Mouse (Mus musculus): Measurements from ENCODE around the gene Cradd. TPM values are rescaled to one million over a fixed set of nuclear protein-coding genes. Genes with fewer than 3 reads are reported as not detected.

Cradd gene
- total RNA-seq, 2 experiments from 2014 or later = 13.0 to 14.0 TPM

DNA sequence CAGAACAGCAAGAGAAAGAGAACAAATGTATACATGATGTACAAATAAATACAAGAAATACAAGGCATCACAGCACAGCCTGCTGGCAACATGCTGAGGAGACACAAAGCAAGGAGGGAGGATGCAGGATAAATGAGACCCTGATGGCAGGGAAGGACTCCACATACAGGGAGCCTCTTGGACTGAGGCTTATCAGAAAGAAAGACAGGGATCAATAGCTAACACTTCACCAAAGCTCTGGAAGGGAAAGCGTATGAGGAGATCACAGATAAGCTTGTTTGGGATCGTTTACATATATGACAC is 78.3 kb downstream of the Cradd start:
- no peak for DNase-seq (ENCODE audit: low spot score in 2 of 2)

DNA sequence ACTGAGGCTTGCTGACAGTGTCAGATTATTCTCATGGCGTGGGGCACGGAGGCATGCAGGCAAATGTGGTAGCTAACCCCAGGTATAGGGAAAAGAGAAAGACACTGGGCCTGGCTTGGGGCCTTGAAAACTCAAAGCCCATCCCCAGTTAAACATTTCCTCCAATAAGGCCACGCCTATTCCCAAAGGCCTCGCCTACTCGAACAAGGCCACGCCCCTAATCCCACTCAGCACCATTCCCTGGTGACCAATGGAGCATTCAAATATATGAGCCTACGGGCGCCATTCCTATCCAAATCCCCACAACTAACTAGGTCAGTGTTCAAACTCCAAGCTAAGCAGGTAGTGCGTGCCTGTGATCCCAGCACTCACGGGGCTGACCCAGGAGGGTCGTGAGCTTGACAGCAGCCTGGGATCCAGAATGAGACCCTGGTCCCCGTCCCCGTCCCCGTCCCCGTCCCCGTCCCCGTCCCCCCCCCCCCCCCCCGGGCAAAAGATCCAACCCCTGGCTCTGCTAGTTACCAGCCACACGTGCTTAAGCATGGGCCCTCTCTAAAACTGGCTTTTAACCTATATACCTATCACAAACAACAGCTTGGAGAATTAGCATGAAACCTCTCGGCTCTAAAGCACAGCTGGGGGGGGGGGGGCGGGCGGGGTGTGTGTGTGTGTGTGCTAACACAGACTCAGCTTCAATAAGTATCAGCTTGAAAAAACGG is 78.8 kb downstream of the Cradd start:
- no peak for DNase-seq (ENCODE audit: low spot score in 2 of 2)

DNA sequence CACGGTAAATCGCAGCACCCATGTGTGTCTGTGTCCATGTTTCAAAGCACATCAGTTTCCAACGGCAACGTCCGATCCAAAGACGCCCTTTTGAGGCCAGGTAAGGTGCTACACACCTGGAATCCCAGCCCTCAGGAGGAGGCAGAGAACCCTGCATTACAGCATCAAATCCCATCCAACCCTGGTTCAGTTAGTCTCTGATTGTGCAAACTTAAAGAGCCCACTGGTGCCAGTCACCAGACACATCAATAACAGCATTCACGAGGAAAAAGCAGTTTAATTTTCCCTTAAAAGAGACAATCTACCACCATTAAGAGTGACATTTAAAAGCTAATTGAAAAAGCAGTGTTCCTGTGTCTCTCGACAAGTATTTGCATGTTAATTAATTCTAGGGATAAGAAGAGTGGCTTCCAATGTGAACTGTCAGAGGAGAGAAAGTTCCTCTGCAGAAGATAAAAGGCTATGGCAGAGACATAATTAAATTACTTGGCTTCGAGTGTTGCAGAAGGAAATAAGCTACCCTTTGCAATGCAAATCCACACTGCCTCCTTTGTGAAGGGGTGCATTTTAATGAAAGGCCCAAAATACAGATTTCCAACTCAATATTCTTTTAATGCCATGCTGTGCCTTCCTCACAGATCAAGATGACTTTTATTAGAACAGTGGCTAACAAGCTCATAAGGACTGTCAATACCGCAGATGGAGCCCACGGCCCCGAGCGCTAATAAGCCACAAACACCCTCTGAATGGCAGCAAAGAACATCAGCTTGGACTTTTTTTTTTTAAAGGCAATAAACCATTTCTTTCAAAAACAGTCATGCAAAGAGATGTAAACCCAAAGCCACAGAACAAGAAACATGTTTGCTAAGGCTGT is 84.5 kb downstream of the Cradd start:
- DNase-seq (ENCODE audit: low spot score in 2 of 2) = no peak

DNA sequence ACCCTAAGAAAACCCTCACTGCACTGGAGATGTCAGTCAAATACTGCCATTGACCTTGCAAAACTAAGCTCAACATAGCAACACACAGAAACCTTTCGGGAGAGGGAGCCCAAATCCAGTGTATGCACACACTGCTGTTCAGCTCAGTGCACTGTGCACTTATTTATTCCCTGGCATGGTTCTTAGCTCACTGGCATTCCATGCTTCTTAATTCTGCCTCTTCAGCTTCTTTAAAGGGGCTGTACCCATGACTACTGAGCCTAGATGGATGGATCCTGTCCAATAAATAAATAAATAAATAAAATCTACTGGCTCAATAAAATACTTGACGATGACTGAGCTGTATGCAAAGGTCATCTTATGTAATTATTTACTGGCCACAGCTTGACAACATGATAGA is 85.3 kb downstream of the Cradd start:
- DNase-seq (ENCODE audit: low spot score in 2 of 2) = no peak

DNA sequence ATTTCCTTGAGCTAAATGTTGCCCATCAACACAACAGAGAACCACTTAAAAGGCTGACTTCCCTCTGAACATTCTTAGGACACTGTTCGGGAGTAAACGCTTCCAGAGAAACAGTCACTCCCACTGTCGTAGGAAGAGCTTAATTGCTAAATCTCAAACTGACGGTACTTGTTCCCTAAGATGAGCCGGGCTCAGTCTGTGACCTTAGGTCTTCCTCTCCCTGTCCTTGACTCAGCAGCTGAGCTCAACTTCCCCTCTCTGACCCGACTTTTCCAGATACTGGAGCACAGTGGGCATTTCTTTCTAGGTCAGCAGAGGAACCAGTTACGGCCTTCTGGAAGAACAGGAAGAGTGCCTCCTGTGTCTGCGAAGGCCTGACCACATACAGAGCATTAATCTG is 87.7 kb downstream of the Cradd start:
- no peak for DNase-seq (ENCODE audit: low spot score in 2 of 2)

DNA sequence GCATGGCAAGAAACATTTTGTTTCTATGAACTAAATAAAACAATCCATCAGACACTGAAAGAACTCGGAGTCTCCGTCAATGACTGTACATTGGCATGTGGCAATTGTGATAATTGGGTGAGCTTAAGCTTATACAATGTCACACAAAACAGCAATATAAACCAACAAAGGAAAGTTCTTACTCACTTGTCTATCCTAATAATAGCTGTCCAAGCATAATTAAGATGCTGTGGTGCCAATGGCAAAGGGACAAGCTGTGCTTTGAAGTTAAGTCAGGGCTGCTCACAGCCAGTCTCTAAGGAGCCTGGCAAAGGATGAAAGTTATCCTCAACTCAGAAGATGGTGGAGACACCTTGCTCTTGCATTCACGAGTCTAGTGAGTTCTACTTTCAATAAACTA is 89.3 kb downstream of the Cradd start:
- DNase-seq (ENCODE audit: low spot score in 2 of 2) = no peak

DNA sequence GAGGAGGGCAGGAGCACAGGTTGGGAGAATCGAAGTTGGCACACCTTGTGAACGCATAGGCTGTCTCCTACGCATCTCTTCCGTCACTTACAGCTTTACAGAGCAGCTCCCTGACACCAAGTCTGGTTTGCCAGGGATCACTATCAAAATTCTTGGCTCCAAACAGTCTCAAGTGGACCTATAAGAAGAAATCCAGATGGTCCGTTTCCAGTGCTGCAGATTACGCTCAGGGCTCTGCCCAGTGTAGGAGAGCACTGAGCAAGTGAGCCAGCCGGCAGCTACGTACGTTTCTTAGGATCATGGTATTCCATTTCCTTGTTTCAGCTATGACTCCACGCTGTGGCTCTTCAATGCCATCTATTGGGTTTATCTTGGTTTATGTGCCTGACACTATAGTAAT is 90.9 kb downstream of the Cradd start:
- no peak for DNase-seq (ENCODE audit: low spot score in 2 of 2)

DNA sequence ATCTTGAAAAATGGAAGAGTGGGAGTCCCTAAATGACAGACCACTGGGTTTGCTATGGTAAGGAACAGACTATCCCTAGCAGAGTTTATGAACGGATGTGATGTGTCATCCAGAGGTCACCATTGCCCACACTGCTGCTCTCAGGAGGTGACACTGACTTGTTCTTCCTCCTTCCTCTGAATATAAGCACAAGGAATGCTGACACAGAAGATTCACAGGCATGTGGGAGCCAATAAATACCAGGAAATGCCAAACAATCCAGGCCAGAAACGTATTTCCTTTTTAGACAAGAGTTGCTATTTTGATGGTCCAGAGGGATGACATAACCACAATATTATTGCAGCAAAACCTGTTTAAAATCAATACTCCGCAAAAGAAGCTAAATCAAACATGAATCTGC is 91.4 kb downstream of the Cradd start:
- DNase-seq (ENCODE audit: low spot score in 2 of 2) = no peak

DNA sequence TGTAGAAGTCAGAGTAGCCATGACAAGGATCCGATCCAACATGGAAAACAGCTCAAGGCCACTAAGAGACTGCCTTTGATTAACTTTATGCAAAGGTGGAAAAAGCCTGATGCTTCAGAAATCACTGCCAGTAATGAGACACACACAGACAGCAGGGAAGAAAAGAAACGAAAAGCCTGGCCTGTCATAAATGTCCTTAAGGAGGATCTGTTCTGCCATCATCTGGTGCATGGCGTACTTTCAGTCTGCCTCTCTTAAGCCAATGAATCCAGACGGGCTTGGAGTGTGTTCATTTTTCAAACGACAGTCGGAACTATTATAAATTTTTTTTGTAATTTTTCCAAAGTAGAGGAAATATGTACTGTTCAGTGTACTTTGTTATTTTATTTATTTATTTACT is 95.7 kb downstream of the Cradd start:
- no peak for DNase-seq (ENCODE audit: low spot score in 2 of 2)

DNA sequence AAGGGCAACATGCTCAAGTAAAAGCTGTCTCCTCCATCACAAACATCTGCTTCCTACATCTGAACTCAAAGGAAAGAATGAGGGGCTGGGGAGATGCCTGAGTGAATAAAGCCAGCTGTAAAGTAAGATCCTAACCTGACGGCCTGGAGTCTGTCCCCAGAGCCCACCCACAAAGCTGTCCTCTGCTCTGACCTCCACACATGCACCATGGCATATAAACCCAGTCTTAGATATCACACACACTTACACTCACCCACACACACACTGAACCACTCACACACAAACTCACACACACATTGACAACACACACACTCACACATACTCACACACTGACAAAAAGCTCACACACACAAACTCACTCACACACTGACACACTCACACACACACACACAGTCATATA is 96.3 kb downstream of the Cradd start:
- DNase-seq (ENCODE audit: low spot score in 2 of 2) = no peak

DNA sequence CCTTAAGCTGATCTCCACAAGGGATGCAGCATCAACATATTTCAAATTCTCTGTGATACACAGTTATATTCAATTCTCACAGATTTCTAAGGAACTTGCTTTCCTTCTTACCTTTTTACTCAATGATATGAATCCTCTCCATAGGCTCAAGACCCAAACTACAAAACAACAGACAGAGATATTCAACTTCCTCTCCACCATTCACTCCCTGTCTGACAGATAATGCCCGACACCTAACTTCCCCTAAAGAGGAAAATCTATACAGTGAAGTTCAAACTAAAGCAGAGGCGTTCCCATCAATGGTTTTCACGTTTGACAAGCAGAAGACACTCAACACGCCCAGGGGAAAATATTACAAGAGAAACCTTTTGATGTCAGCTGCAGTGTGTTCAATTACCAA is 97.2 kb downstream of the Cradd start:
- no peak for DNase-seq (ENCODE audit: low spot score in 2 of 2)

DNA sequence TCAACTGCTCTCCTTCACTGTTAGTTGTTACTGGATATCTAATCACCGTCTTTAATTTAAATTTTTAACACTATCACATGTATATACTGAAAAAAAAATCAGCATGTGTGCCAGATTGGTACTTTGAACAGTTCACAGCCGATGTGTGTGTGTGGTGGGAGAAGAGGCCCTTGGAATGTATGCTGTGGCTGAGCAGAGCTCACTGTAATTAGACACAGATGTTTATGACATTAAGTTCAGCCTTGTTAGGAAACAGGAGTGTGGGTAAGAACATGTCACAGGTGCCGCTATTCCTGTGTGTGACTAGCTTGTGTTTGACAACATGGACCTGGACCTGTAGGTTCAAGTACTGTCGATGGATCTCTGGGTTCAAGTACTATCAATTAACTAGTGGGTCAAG is 98.9 kb downstream of the Cradd start:
- no peak for DNase-seq (ENCODE audit: low spot score in 2 of 2)

DNA sequence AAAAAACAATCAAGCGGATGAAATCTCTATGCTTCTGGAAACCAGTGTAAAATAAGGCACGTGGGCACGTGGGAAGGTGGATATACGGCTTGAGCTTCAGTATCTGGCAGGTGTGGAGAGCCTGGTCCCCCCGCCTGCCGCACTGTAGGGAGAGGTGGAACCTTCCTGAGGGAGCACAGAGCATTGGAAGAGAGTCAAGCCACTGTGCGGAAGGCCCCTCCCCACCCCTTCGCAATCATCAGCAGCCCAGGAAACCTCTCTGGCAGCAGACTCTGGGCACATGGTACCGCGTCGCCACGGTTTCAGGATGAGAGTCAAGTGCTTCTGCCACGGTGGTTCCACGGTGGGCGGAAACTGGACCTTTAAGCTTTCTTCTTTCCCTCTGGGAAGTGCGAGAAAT is 100.7 kb downstream of the Cradd start:
- DNase-seq (ENCODE audit: low spot score in 2 of 2) = no peak

DNA sequence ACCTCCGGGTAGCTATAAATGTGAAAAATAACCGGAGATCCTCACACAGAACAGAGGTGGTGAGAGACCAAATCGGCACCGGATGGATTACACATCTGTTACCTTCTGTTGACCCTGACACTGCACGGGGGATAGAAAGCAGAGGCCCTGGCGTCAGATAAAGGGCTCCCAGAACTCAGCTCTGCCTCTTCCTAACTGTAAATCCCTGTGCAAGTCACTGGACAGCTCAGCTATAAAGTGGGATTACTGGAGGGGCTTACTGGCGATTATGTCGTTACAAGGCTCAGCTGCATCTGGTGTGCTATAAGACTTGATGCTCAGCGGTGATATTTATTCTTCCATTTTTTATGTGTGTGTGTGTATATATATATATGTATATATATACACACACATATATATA is 102.0 kb downstream of the Cradd start:
- DNase-seq (ENCODE audit: low spot score in 2 of 2) = no peak

DNA sequence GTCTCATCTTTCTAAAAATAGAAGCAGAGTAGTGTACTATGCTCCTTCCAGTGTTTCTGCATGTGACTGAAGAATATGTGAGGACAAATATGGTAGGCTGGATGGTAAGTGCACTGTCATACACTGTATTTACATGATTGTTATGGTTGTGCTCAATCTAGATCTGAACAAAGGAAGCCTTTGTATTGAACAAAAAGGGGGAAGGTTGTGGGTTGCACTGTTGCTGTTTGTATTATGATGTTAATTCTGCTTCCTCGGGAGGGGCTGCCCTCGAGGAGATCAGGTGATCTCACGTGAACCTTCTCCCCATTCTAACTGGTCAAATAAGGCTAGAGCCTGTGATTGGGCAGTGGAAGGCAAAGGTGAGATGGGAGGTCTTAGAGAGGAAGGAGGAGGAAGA is 103.4 kb downstream of the Cradd start:
- DNase-seq (ENCODE audit: low spot score in 2 of 2) = no peak

DNA sequence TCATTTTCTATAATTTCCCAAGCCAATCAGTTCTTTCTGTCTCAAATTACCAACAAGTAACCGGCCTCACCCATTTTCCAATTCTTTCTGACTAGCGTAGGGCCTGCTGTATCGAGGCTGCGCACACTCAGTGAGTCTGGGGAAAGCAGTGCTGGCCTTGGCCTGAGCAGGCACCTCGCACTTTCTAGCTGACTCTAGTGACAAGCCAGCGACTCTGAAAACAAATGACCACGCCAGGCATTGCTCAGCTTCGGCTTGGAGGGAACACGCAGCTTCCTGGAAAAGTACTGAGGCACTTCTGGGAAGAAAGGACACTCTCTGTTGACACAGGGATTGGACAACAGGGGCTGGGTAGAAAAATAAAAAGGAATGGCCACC is 105.3 kb downstream of the Cradd start:
- DNase-seq (ENCODE audit: low spot score in 2 of 2) = peak in 1 of 2 experiments; percentile 30

DNA sequence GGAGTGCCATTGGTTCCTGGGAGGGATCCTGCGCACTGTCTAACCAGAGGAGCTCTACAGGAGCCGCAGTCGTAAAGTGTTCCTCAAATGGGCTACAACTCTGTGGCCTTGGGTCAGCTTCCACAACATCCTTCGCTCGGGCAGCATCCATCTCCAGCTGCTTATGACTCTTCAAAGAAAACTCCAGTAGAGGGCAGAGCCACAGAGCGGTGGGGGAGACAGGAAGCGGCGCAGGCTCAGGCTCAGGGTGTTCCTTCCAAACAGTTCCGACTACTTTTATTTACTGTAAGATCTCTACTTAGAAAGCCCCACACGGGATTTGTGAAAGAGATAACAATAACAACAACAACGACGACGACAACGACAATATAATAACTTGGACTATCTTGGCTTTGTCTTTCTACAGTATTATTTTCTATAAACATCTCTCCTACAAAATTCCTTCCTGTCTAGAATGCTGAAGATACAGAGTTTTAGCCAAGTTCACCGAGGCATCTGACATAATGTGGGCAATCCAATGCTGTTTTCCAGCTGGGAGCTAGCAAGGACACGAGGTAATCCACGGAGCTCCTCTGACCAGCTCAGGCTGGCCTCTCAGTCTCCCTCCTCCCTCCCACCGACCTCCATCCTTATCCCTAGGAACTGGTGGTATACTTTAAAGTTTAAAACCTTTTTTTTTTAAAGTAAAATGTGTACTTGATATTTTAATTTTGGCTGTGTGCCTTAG is 105.8 kb downstream of the Cradd start:
- DNase-seq (ENCODE audit: low spot score in 2 of 2) = no peak

DNA sequence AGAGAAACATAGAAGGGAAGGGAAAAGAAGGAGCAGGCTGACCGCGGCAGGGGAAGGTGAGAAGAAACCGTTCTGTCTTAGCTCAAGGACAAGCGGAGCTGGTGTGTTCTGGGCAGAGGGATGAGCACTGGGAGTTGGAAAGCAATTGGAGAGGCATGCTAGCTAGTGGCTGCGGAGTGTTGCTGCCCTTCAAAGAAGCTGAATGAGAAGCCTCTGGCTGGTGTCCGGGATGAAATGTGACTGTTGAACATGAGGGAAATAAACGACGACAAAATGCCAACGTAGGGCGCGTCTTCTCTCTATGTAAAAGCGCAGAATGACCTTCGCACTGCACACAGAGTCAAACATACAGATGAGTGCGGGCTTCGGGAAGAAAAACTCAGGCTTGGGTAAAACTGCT is 108.6 kb downstream of the Cradd start:
- DNase-seq (ENCODE audit: low spot score in 2 of 2) = no peak

DNA sequence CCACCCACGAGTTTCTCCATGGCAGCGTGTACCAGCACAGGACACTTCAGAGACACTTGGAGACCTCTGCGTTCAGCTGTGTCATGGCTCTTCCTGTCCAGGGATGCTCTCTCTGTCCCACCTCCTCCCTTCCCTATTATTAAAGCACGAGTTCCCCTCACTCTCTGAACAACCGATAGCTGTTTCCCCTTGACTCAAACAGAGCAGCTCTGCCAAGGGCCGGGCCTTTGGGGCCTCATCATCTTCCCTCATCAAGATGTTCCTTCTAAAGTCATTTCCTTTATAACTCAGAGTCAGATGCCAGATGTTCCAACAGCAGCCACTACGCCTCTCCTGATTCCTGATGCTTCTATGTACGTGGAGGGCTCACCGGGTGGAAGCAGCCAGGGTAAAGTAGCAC is 110.1 kb downstream of the Cradd start:
- DNase-seq (ENCODE audit: low spot score in 2 of 2) = no peak

DNA sequence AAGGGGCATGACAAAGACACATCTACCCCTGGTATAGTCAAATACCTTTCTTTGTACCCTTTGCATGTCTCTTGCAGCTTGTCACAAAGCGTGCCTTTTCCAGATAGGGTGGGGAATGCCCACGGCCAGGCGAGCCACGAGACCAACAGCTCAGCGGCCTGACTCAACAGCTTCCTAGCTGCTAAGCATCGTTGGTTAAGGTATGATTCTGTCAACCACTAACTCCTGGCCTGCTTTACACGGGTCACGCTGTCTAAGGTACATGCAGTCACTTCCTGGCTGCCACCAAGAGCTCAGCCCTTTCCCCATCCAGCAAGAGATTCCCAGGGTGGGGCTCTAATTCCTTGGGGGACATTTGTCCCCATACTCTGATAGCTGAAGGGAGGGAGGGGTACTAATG is 110.6 kb downstream of the Cradd start:
- DNase-seq (ENCODE audit: low spot score in 2 of 2) = no peak

DNA sequence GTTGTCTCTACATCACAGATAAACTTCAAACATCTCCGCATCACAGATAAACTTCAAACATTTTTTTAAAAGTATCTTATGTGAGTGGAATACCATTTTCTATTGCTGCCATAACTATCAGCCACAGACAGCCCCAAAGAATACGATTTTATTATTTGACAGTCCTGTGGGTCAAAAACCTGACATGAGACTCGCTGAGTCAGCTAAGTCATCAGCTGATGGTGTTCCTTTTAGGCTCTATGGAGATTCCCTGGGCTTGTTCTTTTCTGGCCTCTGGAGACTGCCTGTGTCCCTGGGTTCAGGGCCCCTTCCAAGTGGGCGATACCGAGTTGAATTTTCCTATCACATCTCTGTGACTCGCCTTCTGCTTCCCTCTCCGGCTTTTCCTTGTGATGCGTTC is 112.3 kb downstream of the Cradd start:
- DNase-seq (ENCODE audit: low spot score in 2 of 2) = no peak

DNA sequence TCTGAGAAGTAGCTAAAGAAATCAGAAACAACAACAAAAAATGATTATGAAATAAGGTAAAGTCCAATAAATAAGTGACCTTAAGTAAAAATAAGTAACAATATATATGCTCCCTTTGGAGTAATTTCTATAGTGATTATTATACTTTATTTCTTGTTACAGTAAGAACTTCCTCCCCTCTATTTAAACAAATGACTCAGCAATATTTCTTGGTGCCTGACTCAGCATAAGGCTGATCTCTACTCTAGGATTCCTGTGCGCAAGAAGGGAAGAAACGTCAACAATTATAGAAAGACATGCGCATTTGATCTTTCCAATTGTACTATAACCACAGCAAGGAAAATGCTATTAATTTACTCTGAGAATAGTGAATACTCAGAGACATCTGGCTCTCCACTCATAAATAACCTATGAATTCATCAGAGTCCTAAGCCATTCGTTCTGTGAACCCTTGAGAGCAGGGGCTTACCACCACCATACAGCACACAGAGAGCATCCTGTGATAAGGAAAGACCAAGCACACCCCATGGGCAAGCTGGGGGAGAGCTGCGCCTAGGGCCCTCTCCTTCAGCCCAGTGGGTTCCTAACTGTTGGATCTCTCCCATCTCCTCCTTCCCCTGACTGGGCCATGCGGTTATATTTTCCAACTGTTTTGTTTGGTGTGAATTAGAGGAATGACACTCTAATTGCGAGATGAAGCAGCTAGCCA is 113.1 kb downstream of the Cradd start:
- no peak for DNase-seq (ENCODE audit: low spot score in 2 of 2)

Data from adrenal gland, postnatal 4 days (tissue).